Mouse (Mus musculus) adrenal gland, postnatal 36 days (tissue): ENCODE measurements around the gene Flot1. TPM values are rescaled to one million over a fixed set of nuclear protein-coding genes. Genes with fewer than 3 reads are reported as not detected.
"Not testable (repeated sequence)": the region's sequence is repeated elsewhere in the genome, so short reads cannot be mapped to it uniquely, and the experiment has no call there.

Source experiments
- DNase-seq, 2 experiments: peaks; one replicate each; pipeline ENCODE4 v3.0.0; 2021; ENCODE audit warnings: mixed read lengths in 1 of 2
- total RNA-seq, 2 experiments: library from RNA; stranded (reverse); gene quantifications; 2 replicates each; pipeline ENCODE4 v1.2.3; 2021

Gene Flot1
- total RNA-seq, 2 experiments from 2014 or later, result 60.5 to 73.4 TPM

GRCm38 (mm10) chr17:35836178-35836965 is 13.3 kb downstream of the Flot1 start:
- DNase-seq, result peak; percentile 80 to 82

- DNase-seq, result peak; percentile 90 to 94
Observed at GRCm38 (mm10) chr17:35836991-35837422, 14.0 kb downstream of the Flot1 start.

- peak; percentile 49 to 74 for DNase-seq
Observed at GRCm38 (mm10) chr17:35837487-35837886, 14.5 kb downstream of the Flot1 start.

- peak; percentile 98 for DNase-seq
Observed at GRCm38 (mm10) chr17:35838122-35838544, 15.1 kb downstream of the Flot1 start, which contains the start of gene Tubb5. Gene Tubb5, minus strand, starts transcription at chr17:35838306.

GRCm38 (mm10) chr17:35838570-35838969 is 15.5 kb downstream of the Flot1 start:
- no peak for DNase-seq

- not testable (repeated sequence) for DNase-seq
Observed at GRCm38 (mm10) chr17:35839002-35839401, 16.0 kb downstream of the Flot1 start.

- no peak for DNase-seq
Observed at GRCm38 (mm10) chr17:35840561-35840960, 17.5 kb downstream of the Flot1 start.

- peak; percentile 98 to 99 for DNase-seq
Observed at GRCm38 (mm10) chr17:35841076-35841950, 18.3 kb downstream of the Flot1 start, which contains the start of gene Mdc1. Gene Mdc1, plus strand, starts transcription at chr17:35841515.

- no peak for DNase-seq
Observed at GRCm38 (mm10) chr17:35842006-35842405, 19.0 kb downstream of the Flot1 start.

GRCm38 (mm10) chr17:35843514-35843913 is 20.5 kb downstream of the Flot1 start:
- DNase-seq, result no peak

GRCm38 (mm10) chr17:35848112-35848511 is 25.1 kb downstream of the Flot1 start:
- DNase-seq, result peak in 1 of 2 experiments; percentile 50

GRCm38 (mm10) chr17:35850974-35851373 is 27.9 kb downstream of the Flot1 start:
- no peak for DNase-seq

GRCm38 (mm10) chr17:35859371-35859770 is 36.3 kb downstream of the Flot1 start:
- DNase-seq, result no peak

GRCm38 (mm10) chr17:35859835-35860234 is 36.8 kb downstream of the Flot1 start:
- no peak for DNase-seq

GRCm38 (mm10) chr17:35860831-35861197 is 37.8 kb downstream of the Flot1 start:
- DNase-seq, result no peak

GRCm38 (mm10) chr17:35861198-35861857 is 38.3 kb downstream of the Flot1 start, which contains the start of gene Nrm:
Gene Nrm, plus strand, starts transcription at chr17:35861318.
- DNase-seq, result peak; percentile 93 to 96

- DNase-seq, result no peak
Observed at GRCm38 (mm10) chr17:35864832-35865353, 41.9 kb downstream of the Flot1 start.

- peak; percentile 75 to 85 for DNase-seq
Observed at GRCm38 (mm10) chr17:35865481-35866280, 42.7 kb downstream of the Flot1 start, which contains the start of gene Ppp1r18. Gene Ppp1r18, plus strand, starts transcription at chr17:35865593.

- DNase-seq, result peak; percentile 80 to 87
Observed at GRCm38 (mm10) chr17:35866281-35866831, 43.3 kb downstream of the Flot1 start.
